Mouse (Mus musculus): Measurements from ENCODE around the gene Nexmif.
"Not testable (repeated sequence)": the region's sequence is repeated elsewhere in the genome, so short reads cannot be mapped to it uniquely, and the experiment has no call there.

Gene Nexmif

DNA sequence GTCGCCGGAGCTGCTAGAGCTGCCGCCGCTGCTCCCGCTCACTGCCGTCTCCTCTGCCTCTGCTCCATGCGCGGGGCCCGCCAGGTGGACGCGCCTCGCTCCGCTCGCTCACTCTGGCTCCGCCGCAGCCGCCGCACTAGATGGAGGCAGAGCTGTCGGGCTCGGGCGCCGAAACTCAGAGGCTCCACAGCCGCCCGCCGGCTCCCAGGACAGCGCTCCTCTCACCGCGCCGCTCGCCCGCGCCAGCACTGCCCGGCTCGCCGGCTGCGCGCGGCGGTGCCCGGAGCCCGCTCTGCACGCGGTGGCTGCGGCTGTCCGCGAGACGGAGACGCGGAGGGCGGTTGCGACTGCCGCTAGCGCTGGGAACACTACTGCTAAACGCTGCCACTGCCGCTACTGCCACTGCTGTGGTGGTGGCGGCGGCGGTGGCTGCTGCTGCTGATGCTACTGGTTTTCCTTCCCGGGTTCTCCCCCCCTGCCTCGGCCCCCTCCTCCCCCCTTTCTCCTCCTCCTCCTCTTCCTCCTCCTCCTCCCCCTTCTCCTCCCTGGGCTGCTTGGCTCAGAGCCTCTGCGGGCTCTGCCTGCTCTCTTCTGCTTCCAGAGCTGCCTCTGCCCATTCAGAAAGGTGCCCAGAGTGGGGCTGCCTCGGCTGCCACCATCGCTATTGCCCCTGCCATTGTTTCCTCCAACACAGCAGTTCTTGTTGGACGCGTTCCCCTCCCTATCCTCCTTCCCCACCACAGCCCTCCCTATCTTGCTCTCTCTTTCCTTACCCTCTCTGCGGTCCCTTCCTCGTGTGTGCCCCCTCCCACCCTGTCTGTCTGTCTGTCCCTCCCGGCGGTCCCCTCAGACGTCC, at the start of gene Nexmif:
Gene Nexmif (minus strand): TSS at position 450 of the 856 bp plus-strand sequence.
- DNase-seq (ENCODE audit: low spot score), result peak; percentile 14

DNA sequence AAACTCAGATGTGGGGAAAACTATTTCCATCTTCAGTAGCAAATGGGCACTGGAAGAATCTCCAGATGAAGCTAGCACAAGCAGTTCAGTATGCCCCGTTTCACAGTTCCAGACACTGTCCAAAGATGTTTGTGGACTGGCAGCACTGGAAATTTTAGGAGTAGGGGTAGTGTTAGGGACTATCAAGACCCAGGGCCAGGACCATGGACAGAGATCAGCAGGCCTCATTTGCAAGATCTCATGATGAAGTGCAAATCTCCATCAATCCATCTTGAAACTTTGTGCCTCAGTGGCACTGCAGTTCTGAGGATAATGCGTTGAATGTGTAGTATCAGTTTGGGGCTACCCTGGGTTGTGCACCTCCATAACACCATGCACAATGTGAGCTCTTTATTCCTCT, 7.7 kb upstream of the Nexmif start:
- DNase-seq (ENCODE audit: low spot score), result peak; percentile 3

DNA sequence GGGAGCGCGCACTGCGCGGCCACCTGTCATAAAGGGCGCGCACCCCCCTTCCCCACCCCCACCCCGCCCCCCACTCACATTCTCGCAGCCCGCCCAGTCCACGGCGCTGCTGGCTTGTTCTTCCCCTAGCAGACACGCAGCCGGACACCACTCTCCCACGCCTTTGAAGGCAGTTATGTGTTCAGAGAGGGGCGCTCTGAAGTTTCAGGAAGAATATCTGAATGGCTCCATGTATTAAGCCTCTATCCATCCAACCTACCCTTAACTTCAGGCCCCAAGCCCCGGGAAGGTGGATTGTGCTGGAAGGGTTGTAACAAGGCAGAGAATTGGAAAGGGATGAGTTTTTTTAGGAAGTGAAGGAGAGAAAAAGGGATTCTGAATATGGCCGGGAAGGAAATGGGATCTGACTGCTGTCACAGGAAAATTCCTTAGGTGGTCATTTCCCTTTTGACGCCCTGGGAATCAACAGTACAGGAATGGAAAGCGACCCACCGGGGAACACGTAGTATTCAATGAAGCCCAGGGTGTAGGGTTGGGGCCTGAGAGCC, 681 bp upstream of the Nexmif start:
- DNase-seq (ENCODE audit: low spot score), result no peak

DNA sequence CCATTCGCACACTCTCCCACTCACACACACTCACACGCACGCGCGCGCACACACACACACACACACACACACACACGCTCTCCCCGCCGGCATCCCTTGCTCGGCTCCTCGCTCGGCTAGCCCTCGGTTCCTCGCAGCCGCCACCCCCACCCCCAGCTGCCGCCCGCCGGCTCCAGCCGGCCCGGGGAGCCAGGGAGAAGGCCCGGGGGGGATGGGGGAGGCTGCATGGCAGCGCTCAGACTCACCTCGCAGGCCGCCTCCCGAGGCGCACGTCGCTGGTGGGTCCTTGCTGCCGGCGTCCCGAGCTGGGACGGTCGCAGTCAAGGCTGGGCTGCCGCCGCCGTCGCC, 623 bp downstream of the Nexmif start:
- DNase-seq (ENCODE audit: low spot score), result peak; percentile 22

DNA sequence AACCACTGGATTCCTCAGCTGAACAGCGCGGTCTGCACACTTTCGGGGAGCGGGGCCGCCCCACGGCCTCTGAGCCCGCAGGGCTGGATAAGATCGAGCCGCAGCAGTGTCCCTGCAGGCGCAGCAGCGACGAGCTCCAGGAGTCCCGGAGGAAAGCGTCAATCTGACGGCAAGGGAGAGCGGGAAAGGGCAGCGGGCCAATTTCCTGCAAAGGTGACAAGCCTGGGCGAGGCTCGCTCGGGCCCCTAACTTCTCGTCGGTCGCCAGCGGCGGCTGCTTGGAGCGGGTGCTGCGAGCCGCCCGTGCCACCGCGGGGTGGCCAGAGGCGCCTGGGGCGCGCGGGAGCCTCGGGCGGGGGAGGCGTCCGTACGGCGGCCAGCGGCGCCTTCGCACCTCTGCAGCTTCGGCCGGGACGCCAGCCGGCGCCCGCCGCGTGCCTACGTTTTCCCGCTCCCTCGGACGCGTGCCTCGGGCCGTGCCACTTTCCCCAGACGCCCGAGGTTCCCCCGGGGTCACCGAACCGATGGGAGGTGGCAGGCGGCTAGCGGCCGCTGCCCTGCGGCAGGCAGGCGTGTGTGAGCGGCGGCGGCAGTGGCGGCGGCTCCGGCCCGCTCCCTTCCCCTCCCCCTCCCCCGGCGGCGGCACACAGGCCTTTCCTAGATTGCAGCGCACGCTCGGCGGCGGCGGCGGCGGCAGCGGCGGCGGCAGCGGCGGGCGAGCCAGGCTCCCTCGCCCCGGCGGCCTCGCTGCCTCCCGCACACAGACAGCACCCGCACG, 1.2 kb downstream of the Nexmif start:
- peak; percentile 2 for DNase-seq (ENCODE audit: low spot score)

DNA sequence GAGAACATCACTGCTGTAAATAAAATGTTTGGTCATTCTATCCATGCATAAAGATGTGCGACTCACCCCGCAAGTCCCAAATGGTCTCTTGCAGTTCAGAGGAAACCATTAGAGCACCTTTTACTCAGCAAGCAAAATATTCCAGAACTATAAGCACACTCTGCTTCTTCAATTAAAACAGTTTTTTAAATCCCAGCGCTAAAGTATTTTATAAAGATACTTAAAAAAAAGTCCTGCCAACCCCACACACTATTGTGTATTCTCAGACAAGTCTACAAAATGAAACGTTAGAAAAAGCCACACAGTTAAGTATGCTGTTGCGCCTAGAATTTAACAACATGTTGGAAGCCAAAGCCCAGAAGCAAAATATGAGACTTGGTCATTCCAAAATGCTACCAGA, 1.9 kb downstream of the Nexmif start:
- DNase-seq (ENCODE audit: low spot score), result no peak

DNA sequence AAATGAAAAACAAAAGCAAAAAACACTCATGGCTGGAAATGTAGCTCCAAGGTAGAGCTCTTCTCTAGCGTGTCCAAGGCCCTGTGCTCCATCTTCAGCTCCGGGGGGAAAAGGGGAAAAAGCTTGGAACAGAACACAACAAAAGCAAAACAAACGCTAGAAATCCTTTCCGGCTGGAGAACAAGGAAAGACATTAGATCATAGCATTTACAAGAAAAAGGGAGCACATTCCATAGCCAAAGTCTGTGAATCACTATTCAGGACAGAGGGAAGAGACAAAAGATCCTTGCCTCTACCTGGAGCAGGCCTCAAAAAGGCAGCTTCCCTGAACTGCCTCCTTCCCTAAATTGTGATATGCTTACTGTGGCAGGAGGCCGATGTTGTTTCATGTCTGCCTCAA, 4.4 kb downstream of the Nexmif start:
- no peak for DNase-seq (ENCODE audit: low spot score)

DNA sequence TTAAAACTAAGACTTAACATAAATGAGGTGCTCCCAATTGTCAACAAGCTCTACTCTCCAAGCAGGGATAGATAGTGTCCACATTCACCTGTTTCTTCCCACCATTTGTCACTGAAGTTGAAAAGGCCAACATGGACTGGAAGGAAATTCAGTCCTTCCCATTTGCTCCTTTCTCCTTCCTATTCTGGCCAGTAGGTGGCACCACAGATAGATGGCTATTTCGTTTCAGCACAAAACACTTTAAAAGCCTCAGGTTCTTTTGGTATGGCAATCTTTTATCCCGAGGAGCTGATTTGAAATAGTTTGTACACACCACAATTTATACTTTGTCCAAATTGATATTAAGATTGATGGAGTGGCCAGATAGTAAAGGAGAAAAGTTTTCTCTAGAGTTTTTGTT, 21.7 kb downstream of the Nexmif start:
- peak; percentile 2 for DNase-seq (ENCODE audit: low spot score)

DNA sequence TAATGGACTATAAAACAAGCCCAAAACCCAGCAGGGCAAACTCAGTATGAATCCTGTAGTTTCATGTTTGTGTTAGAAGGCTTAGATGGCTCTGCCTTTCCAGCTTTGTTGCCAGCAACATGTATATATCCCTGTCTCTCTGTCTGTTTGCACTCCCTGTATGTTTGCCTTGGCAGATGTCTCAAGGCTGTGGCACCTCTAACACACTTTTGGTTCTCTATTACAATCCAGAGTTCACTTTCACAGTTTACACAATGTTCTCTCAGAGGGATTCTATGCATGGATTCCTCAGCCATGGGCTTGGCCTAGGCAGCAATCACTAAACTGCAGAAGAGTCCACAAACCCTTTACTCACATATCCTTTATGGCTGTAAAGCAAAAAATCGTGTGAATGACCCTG, 50.9 kb downstream of the Nexmif start:
- DNase-seq (ENCODE audit: low spot score), result no peak

DNA sequence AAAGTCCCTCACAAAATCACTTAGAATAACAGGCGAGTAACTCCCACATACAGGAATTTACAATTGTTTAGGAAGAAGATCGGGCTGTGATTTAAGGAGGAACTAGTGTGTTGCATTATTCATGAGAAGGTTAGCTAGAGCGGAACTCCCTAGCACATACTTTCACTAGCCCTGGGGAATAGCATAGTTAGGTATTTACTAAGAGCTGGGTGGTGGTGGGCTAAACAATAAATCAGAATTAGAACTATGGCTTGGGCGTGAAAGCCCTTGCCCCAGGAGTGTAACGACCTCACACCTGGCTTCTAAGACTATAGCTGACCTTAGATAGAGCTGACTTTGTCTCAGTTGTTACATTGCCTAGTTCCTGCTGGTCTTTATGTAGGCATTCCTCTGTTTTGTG, 85.7 kb downstream of the Nexmif start:
- not testable (repeated sequence) for DNase-seq (ENCODE audit: low spot score)

DNA sequence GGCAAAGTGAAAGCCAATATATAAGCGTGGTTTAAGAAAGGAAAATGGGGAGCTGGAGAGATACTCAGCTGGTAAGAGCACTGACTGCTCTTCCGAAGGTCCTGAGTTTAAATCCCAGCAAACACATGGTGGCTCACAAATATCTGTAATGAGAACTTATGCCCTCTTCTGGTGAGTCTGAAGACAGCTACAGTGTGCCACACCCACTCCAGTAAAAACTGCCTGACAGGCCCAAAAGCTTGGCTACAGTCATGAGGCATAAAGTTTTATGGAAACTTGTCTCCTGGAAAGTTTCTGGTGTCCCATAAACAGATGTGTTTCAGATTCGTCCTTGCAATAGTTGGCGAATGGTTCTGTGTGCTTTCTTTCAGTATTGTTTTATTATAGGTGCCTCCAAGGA, 86.4 kb downstream of the Nexmif start:
- no peak for DNase-seq (ENCODE audit: low spot score)

DNA sequence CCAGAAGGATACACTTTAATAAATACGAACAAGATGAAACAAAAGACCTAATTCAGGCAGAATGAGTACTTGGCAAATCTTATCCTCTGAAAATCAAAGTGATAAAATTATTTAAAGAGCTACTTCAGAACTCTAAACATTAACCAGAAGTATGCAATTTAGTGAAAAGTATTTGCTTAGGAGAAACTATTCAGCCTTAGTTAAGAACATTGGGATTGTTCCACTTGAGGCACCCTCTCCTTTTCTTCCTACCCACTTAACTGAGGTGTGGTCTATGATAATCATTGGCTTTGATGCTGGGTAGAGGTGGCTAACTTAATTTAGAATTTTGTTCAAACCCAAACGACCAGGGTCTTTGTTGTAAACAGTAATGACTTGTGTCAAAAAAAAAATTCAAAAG, 146.1 kb downstream of the Nexmif start:
- no peak for DNase-seq (ENCODE audit: low spot score)

DNA sequence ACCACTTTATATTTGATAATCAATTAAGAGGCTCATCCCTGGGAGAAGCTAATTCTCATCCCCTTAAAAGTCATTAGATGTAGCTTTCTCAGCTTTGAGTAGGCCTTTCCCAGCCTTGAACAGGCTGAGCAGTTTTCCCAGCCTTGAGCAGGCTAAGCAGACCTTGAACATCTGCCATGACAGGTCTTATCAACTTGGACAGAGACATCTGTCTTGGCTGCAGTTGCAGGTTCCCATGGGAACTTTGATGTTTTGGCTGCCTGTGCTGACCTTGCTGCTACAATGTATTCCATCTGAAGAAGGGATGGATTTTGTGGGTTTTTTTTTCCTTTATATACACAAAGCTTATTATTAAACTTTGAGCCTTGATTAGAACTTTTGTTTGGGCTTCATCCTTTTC, 160.7 kb downstream of the Nexmif start:
- no peak for DNase-seq (ENCODE audit: low spot score)

DNA sequence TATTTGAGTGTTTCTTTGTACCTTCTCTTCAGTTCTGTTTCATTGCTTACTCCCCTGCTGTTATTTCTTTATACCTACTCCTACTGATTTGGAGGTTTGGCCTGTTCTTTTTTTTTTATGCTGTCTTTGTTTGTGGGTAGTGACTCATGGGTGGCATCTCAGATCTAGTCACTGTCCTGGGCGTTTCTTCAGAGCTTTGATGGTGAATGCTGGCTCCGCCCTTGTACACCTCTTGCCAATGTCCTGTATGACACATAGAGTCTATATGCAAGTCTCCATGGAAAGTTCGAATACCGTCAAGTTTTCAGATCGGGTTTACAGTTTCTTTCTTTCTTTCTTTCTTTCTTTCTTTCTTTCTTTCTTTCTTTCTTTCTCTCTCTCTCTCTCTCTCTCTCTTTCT, 167.1 kb downstream of the Nexmif start:
- no peak for DNase-seq (ENCODE audit: low spot score)

DNA sequence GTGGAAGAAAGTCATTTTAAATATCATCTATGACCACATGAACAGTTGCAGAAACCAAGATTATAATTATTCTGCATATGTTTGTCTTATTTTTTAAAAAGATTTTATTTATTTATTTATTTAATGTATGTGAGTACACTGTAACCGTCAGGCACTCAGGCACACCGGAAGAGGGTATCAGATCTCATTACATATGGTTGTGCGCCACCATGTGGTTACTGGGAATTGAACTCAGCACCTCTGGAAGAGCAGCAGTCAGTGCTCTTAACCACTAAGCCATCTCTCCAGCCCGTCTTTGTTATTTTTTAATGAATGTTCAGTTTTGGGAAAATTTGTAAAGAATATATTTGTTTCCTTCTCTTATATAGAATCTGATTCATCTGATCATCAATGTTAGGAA, 168.2 kb downstream of the Nexmif start:
- DNase-seq (ENCODE audit: low spot score), result no peak
